Comparison of ENCODE assay signal across 10 mouse cellular contexts in genomic region chr2:29716691-29717090, GRCm38 (mm10). TPM values are rescaled to one million over a fixed set of nuclear protein-coding genes. Genes with fewer than 3 reads are reported as not detected.
DNase-seq lines count a peak whose midpoint lies in the region; ATAC-seq and TF ChIP-seq lines count a peak whose summit lies in the region.
"Had no signal": no experiment of that assay in that cellular context is flagged by ENCODE, and none has a peak within 500 bp of the region (broad histone marks: within the 10 kb centered on the region; RNA-seq: fewer than 3 reads in every experiment).

No protein-coding gene starts in this region.

- 15% methylated on average over 6 of the region's 6 CpGs for WGBS in hindbrain, embryonic 10.5 days
- WGBS in hindbrain, embryonic 14.5 days = 23% methylated on average over 6 of the region's 6 CpGs

- no peak for TF ChIP-seq CTCF in layer of hippocampus, adult 2 months (conservative IDR thresholded peaks at IDR 0.05)

- peak; percentile 62 for DNase-seq in hindbrain, embryonic 10.5 days (ENCODE audit: low spot score)
- no peak for DNase-seq in hindbrain, embryonic 14.5 days (ENCODE audit: low spot score)
- DNase-seq in heart, adult 18-20 months = peak; percentile 60 to 67
- DNase-seq in kidney, adult 8-10 months = peak; percentile 62 to 74
- DNase-seq in lung, postnatal 10 days = peak; percentile 85
- no peak for DNase-seq in layer of hippocampus, adult 2 months (ENCODE audit: low spot score in 2 of 2)
- no peak for DNase-seq in spleen, postnatal 4 days (ENCODE audit: low spot score in 2 of 2)

- 0 out of 2 replicates have a peak overlapping the region, but pooled peaks have one; percentile 12 for H3K27ac ChIP-seq in hindbrain, embryonic 10.5 days
- no peak overlapping the region for H3K27ac ChIP-seq in hindbrain, embryonic 14.5 days
- H3K27ac ChIP-seq in layer of hippocampus, adult 2 months = no peak overlapping the region

- no peak for ATAC-seq in hindbrain, embryonic 14.5 days (ENCODE audit: low FRiP score)
- ATAC-seq in monocyte, adult 5-6 weeks (replicated peaks; ENCODE audit: insufficient number of reproducible peaks, low FRiP score, low TSS enrichment, poor library complexity, severe bottlenecking) = no peak

- H3K4me3 ChIP-seq in hindbrain, embryonic 10.5 days = no peak overlapping the region
- no peak overlapping the region for H3K4me3 ChIP-seq in hindbrain, embryonic 14.5 days (replicated peaks; ENCODE audit: low read length)
- H3K4me3 ChIP-seq in layer of hippocampus, adult 2 months = no peak overlapping the region
- H3K4me3 ChIP-seq: hindbrain, embryonic 15.5 days had no signal

- peaks cover 95% of the 10 kb centered on the region for H3K36me3 ChIP-seq in hindbrain, embryonic 10.5 days
- peaks cover 44% of the 10 kb centered on the region for H3K36me3 ChIP-seq in hindbrain, embryonic 14.5 days (replicated peaks; ENCODE audit: control insufficient read depth, insufficient read depth)

- no peak overlapping the region for H3K9ac ChIP-seq in hindbrain, embryonic 14.5 days
- H3K9ac ChIP-seq: hindbrain, embryonic 15.5 days had no signal

- no peaks in the 10 kb centered on the region for H3K9me3 ChIP-seq in hindbrain, embryonic 10.5 days
- no peaks in the 10 kb centered on the region for H3K9me3 ChIP-seq in hindbrain, embryonic 14.5 days (ENCODE audit: control insufficient read depth, low read length)
- H3K9me3 ChIP-seq: G1E; hindbrain, embryonic 15.5 days had no signal

- peaks cover 14% of the 10 kb centered on the region for H3K4me1 ChIP-seq in hindbrain, embryonic 10.5 days (replicated peaks)
- no peaks in the 10 kb centered on the region for H3K4me1 ChIP-seq in hindbrain, embryonic 14.5 days (replicated peaks; ENCODE audit: control insufficient read depth, insufficient read depth, low read length)
- H3K4me1 ChIP-seq: hindbrain, embryonic 15.5 days had no signal

- no peaks in the 10 kb centered on the region for H3K27me3 ChIP-seq in hindbrain, embryonic 10.5 days (ENCODE audit: insufficient read depth, poor library complexity, severe bottlenecking)
- no peaks in the 10 kb centered on the region for H3K27me3 ChIP-seq in hindbrain, embryonic 14.5 days (ENCODE audit: control insufficient read depth, insufficient read depth, low read length)
- H3K27me3 ChIP-seq: hindbrain, embryonic 15.5 days had no signal

- no peak overlapping the region for H3K4me2 ChIP-seq in hindbrain, embryonic 14.5 days (replicated peaks)
- H3K4me2 ChIP-seq: hindbrain, embryonic 15.5 days had no signal

RNA-seq across cellular contexts. Expression of gene Gm13420, which starts 34.8 kb away (rescaled TPM):
- 0.30 TPM in 1 of 2 replicates, not detected in the other for polyA plus RNA-seq in hindbrain, embryonic 10.5 days (2016; fragmentation: Nextera tagmentation; extraction: Ambion mirVana)
- 0.20 and 0.36 TPM in 2 replicates for polyA plus RNA-seq in hindbrain, embryonic 14.5 days (2014; fragmentation: Nextera tagmentation; extraction: Ambion mirVana)
- total RNA-seq in heart, adult 18-20 months (2021) = not detected
- 0.68 TPM in 1 of 3 replicates, not detected in the others for total RNA-seq in monocyte, adult 5-6 weeks (2017)
- total RNA-seq in layer of hippocampus, adult 2 months (2021) = under 1 TPM; 0.79 to 0.98 TPM
- total RNA-seq: G1E had no signal
- polyA plus RNA-seq: G1E had no signal

RNA-seq across cellular contexts. Expression of gene Gm13547, which starts 42.4 kb away (rescaled TPM):
- polyA plus RNA-seq in hindbrain, embryonic 10.5 days (2016; fragmentation: Nextera tagmentation; extraction: Ambion mirVana) = not detected in 2 replicates
- polyA plus RNA-seq in hindbrain, embryonic 14.5 days (2014; fragmentation: Nextera tagmentation; extraction: Ambion mirVana) = not detected in 2 replicates
- total RNA-seq in heart, adult 18-20 months (2021) = not detected
- total RNA-seq in monocyte, adult 5-6 weeks (2017) = 3.0 TPM in 1 of 3 replicates, not detected in the others
- total RNA-seq in layer of hippocampus, adult 2 months (2021) = not detected
- polyA plus RNA-seq: G1E had no signal

Comparison
In these comparisons a context has a peak if more than half of its experiments do, and no peak if none do; other contexts are left out.
1. DNase-seq: peak in hindbrain, embryonic 10.5 days (single experiment), heart, adult 18-20 months (2 of 2), kidney, adult 8-10 months (2 of 2) and lung, postnatal 10 days (single experiment); none in hindbrain, embryonic 14.5 days (single experiment), layer of hippocampus, adult 2 months (0 of 2) and spleen, postnatal 4 days (0 of 2).